Mouse (Mus musculus): ENCODE measurements at regions not wholly inside any gene's neighbourhood (a gene's known extent, or its start where the extent isn't known, plus 50 kb on each side); places are given as distances from the start of the nearest gene placed in this dataset.

GRCm38 (mm10) chr3:131056893-131057660 lies 53.2 kb upstream of the Lef1 start:
- DNase-seq (ENCODE audit: low spot score), result no peak

- no peak for DNase-seq (ENCODE audit: low spot score)
Measured at GRCm38 (mm10) chr3:131054241-131054972, 55.9 kb upstream of the Lef1 start.

- no peak for DNase-seq (ENCODE audit: low spot score)
Measured at GRCm38 (mm10) chr3:131047716-131048115, 62.6 kb upstream of the Lef1 start.

- DNase-seq (ENCODE audit: low spot score), result no peak
Measured at GRCm38 (mm10) chr3:131046412-131046811, 63.9 kb upstream of the Lef1 start.

- no peak for DNase-seq (ENCODE audit: low spot score)
Measured at GRCm38 (mm10) chr3:131040214-131040825, 70.0 kb upstream of the Lef1 start.

GRCm38 (mm10) chr3:131037095-131037494 lies 73.2 kb upstream of the Lef1 start:
- no peak for DNase-seq (ENCODE audit: low spot score)

- DNase-seq (ENCODE audit: low spot score), result no peak
Measured at GRCm38 (mm10) chr3:131034774-131035173, 75.5 kb upstream of the Lef1 start.

- no peak for DNase-seq (ENCODE audit: low spot score)
Measured at GRCm38 (mm10) chr3:131026336-131026735, 83.9 kb upstream of the Lef1 start.

- DNase-seq (ENCODE audit: low spot score), result peak; percentile 24
Measured at GRCm38 (mm10) chr3:131019163-131019956, 90.9 kb upstream of the Lef1 start.

GRCm38 (mm10) chr3:131017899-131018298 lies 92.4 kb upstream of the Lef1 start:
- DNase-seq (ENCODE audit: low spot score), result no peak

GRCm38 (mm10) chr3:131016104-131016503 lies 94.2 kb upstream of the Lef1 start:
- DNase-seq (ENCODE audit: low spot score), result no peak

- no peak for DNase-seq (ENCODE audit: low spot score)
Measured at GRCm38 (mm10) chr3:131014092-131014716, 96.1 kb upstream of the Lef1 start.

GRCm38 (mm10) chr3:131000701-131001100 lies 109.6 kb upstream of the Lef1 start:
- DNase-seq (ENCODE audit: low spot score), result no peak

GRCm38 (mm10) chr3:131000252-131000651 lies 110.0 kb upstream of the Lef1 start:
- no peak for DNase-seq (ENCODE audit: low spot score)

- no peak for DNase-seq (ENCODE audit: low spot score)
Measured at GRCm38 (mm10) chr3:130999818-131000217, 110.5 kb upstream of the Lef1 start.

GRCm38 (mm10) chr3:130998433-130998832 lies 111.8 kb upstream of the Lef1 start:
- DNase-seq (ENCODE audit: low spot score), result no peak

GRCm38 (mm10) chr3:130996786-130997185 lies 113.5 kb upstream of the Lef1 start:
- DNase-seq (ENCODE audit: low spot score), result no peak

- DNase-seq (ENCODE audit: low spot score), result no peak
Measured at GRCm38 (mm10) chr3:130991971-130992370, 118.3 kb upstream of the Lef1 start.

GRCm38 (mm10) chr3:130986708-130987107 lies 123.6 kb upstream of the Lef1 start:
- DNase-seq (ENCODE audit: low spot score), result no peak

GRCm38 (mm10) chr3:130986101-130986500 lies 124.2 kb upstream of the Lef1 start:
- DNase-seq (ENCODE audit: low spot score), result no peak

GRCm38 (mm10) chr3:130981566-130981965 lies 128.7 kb upstream of the Lef1 start:
- DNase-seq (ENCODE audit: low spot score), result no peak

Data from yolk sac, embryonic 10.5 days (tissue).